Mouse (Mus musculus): ENCODE data around the gene Syt12.

Syt12 gene

DNA sequence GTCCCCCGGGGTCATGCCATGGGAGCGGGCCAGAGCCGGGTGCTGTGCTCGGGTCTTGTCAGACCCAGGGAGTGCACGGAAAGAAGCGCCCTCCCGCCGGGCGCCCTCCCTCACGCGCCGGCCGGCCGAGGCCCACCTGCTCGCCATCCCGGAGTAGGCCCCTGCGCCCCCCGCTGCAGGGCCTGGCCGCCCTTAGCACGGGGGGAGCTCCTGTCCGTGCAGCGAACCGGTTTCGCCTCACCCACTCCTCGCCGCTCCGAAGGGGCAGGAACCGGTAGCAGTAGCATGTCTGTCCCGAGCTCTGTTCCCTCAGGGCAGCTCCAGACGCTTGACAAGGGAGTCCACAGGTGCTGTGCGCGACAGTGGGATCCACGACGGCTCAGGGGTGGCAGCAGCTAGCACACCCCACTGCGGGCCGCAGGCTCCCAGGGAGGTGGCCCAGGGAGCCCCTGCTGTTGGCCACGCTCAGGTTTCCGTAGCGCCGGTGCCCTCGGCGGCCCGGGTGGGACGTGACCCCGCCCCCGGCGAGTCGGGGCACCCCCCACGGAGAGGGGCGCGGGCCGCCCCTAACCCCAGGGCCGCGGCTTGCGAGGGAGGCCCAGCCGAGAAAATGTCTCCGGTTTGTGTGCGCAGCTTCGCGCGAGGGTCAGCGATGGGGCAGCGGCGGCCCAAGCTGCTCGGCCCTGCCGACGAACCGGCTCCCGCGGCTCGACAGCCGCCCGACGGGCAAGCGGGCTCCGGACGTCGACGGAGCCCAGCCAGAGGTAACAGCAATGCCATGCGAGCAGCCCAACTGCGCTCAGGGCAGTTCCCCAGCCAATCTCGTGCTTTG is 79.2 kb downstream of the Syt12 start, which contains the start of gene Kdm2a:
TSS of gene Kdm2a (minus strand) at position 488 of the 832 bp plus-strand sequence.
- DNase-seq, result peak; percentile 53

DNA sequence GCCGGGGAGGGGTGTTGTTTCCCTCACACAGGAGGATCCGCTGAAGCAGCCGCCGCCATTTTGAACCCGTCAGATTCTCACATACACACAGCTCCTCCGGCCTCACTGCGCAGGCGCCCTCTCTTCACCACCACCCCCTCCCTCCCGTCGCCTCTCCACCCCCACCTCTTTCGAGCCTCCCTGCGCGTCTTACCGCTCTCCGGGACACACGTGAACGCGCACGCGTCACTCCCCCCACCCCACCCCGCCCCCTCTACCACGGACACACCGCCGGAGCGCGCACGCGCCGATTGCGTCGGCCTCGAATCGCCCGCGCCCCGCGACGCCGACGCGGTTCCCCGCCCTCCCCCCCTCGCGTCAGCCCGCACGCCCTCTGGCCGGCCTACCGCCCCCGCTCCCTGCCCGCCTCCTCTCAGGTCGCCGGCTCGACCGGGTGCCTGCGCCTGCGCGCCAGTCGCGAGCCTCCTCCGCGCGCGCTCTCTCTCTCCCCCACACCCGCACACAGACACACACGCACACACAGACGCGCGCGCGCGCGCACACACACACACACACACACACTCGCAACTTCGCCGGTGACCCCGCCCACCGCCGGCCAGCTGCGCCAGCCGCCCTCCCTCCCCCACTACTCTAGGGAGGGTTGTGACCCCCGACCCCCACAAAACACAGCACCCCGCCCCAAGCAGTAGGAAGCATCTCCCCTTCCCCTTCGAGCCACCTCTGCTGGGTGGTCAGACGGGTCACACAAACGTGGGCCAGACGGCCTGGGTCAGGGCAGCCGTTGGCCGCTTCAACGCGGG is 80.0 kb downstream of the Syt12 start:
- DNase-seq, result peak; percentile 97

DNA sequence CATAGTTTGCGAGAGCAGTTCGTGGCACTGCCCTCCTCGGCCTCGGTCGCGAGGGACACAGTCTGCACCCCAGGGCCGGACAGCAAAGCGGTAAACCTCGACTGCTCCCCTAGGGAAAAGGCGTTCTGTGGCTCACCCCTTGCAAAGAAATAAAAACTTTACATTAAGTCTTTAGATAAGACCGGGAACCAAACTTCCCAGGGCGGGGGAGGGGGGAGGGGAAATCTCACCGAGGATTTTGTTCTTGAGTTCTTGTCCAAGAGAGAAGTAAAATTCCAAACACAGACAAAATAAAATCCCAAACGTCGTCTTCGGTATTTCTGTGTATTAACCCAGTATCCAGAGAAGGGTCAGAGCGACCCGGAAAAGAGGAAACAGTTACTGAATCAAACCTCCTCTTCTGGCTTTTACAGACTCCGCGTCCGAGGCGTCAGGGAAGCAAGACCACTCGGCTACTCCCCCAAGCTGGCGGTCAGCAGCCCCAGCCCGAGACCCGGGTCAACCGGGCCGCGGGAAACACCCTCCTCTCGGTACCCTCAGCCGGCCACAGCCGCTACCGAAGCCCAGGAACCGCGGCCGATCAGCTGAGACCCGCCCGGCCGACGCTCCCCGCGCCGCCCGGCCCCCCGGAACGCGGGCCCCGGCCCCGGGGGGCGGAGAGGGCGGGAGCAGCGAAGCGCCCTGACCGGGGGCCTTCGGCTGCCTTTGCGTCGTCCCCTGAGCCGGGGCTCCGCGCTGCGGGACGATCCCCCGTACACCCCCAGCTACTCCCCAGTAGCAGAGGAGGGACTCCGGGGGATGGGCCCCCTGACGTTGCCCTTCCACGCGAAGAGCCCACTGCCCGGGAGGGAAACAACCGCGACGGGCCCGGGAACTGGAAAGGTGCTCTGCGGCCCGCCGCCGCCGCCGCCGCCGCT is 80.9 kb downstream of the Syt12 start:
- DNase-seq, result peak; percentile 32

All from right cerebral cortex, postnatal 4 days (tissue).